18 mouse cellular contexts compared by ENCODE assay signal in genomic region chr7:25003291-25003690, GRCm38 (mm10). TPM values are rescaled to one million over a fixed set of nuclear protein-coding genes. Genes with fewer than 3 reads are reported as not detected.
DNase-seq lines count a peak whose midpoint lies in the region; ATAC-seq and TF ChIP-seq lines count a peak whose summit lies in the region.
"Had no signal": no experiment of that assay in that cellular context is flagged by ENCODE, and none has a peak within 500 bp of the region (broad histone marks: within the 10 kb centered on the region; RNA-seq: fewer than 3 reads in every experiment).

No protein-coding gene starts in this region.

- peak overlapping the region; percentile 91 for H3K9ac ChIP-seq in forebrain, embryonic 15.5 days (replicated peaks)
- peak overlapping the region; percentile 88 for H3K9ac ChIP-seq in midbrain, postnatal 0 days (replicated peaks; ENCODE audit: low read length, poor library complexity, severe bottlenecking)
- no peak overlapping the region for H3K9ac ChIP-seq in stomach, postnatal 0 days (ENCODE audit: low read length)
- H3K9ac ChIP-seq: kidney, embryonic 15.5 days; liver, embryonic 15.5 days had no signal

- no peak for DNase-seq in layer of hippocampus, adult 2 months (ENCODE audit: low spot score in 2 of 2)
- no peak for DNase-seq in layer of hippocampus, adult 9-10 months (ENCODE audit: low spot score)
- peak; percentile 68 to 75 for DNase-seq in cerebellum, postnatal 14 days
- DNase-seq in midbrain, postnatal 0 days (ENCODE audit: low spot score): no peak
- DNase-seq in spleen, postnatal 14 days (ENCODE audit: low spot score in 2 of 2): no peak
- no peak for DNase-seq in T-cell, adult 2 months (ENCODE audit: low spot score)
- DNase-seq in stomach, postnatal 0 days (ENCODE audit: low spot score): no peak
- DNase-seq: adrenal gland, postnatal 10 days; thymus, adult 2 months had no signal

- ATAC-seq in forebrain, embryonic 15.5 days (replicated peaks): no peak
- no peak for ATAC-seq in midbrain, postnatal 0 days (ENCODE audit: low FRiP score)
- no peak for ATAC-seq in stomach, postnatal 0 days (ENCODE audit: low FRiP score, low TSS enrichment)

- peaks cover 21% of the 10 kb centered on the region; the same call in 1 of the 2 replicates for H3K36me3 ChIP-seq in forebrain, embryonic 15.5 days
- H3K36me3 ChIP-seq in midbrain, postnatal 0 days (ENCODE audit: insufficient read depth, low read length): peaks cover 21% of the 10 kb centered on the region
- H3K36me3 ChIP-seq in stomach, postnatal 0 days (ENCODE audit: control insufficient read depth, insufficient read depth, low read length): no peaks in the 10 kb centered on the region
- H3K36me3 ChIP-seq: heart, embryonic 10.5 days; kidney, embryonic 15.5 days; liver, embryonic 15.5 days had no signal

- no peaks in the 10 kb centered on the region for H3K27me3 ChIP-seq in forebrain, embryonic 15.5 days
- H3K27me3 ChIP-seq in midbrain, postnatal 0 days (ENCODE audit: insufficient read depth, low read length): no peaks in the 10 kb centered on the region
- no peaks in the 10 kb centered on the region for H3K27me3 ChIP-seq in stomach, postnatal 0 days (ENCODE audit: control insufficient read depth, insufficient read depth, low read length)

- WGBS in forebrain, embryonic 15.5 days: 19% methylated on average over 11 of the region's 11 CpGs
- WGBS in midbrain, postnatal 0 days: 17% methylated on average over 11 of the region's 11 CpGs
- WGBS in stomach, postnatal 0 days: 45% methylated on average over 11 of the region's 11 CpGs

- peak overlapping the region; percentile 84 for H3K4me3 ChIP-seq in layer of hippocampus, adult 2 months
- H3K4me3 ChIP-seq in forebrain, embryonic 15.5 days: peak overlapping the region; percentile 84
- peak overlapping the region; percentile 87 for H3K4me3 ChIP-seq in midbrain, postnatal 0 days (ENCODE audit: low read depth, low read length)
- H3K4me3 ChIP-seq in stomach, postnatal 0 days (ENCODE audit: low read depth, low read length): no peak overlapping the region
- H3K4me3 ChIP-seq: erythroblast, embryonic 14.5 days; heart, embryonic 10.5 days; kidney, embryonic 15.5 days; liver, embryonic 15.5 days; megakaryocyte, embryonic 14.5 days had no signal

- H3K27ac ChIP-seq in layer of hippocampus, adult 2 months: peak overlapping the region; percentile 99
- 0 out of 2 replicates have a peak overlapping the region, but pooled peaks have one; percentile 29 for H3K27ac ChIP-seq in forebrain, embryonic 15.5 days (replicated peaks)
- peak overlapping the region; percentile 97 for H3K27ac ChIP-seq in midbrain, postnatal 0 days (ENCODE audit: low read depth, low read length)
- H3K27ac ChIP-seq in stomach, postnatal 0 days (replicated peaks): no peak overlapping the region
- H3K27ac ChIP-seq: heart, embryonic 10.5 days; kidney, embryonic 15.5 days; liver, embryonic 15.5 days had no signal

- peaks cover 56% of the 10 kb centered on the region for H3K4me1 ChIP-seq in forebrain, embryonic 15.5 days
- peaks cover 32% of the 10 kb centered on the region for H3K4me1 ChIP-seq in midbrain, postnatal 0 days (ENCODE audit: insufficient read depth, low read length)
- H3K4me1 ChIP-seq in stomach, postnatal 0 days (replicated peaks; ENCODE audit: control insufficient read depth, insufficient read depth): no peaks in the 10 kb centered on the region
- H3K4me1 ChIP-seq: liver, embryonic 15.5 days had no signal

- H3K9me3 ChIP-seq in forebrain, embryonic 15.5 days: no peaks in the 10 kb centered on the region
- H3K9me3 ChIP-seq in midbrain, postnatal 0 days (ENCODE audit: low read length): no peaks in the 10 kb centered on the region
- H3K9me3 ChIP-seq in stomach, postnatal 0 days (ENCODE audit: control insufficient read depth, low read length): no peaks in the 10 kb centered on the region
- H3K9me3 ChIP-seq: heart, embryonic 10.5 days; kidney, embryonic 15.5 days; liver, embryonic 15.5 days; megakaryocyte, embryonic 14.5 days had no signal

- H3K4me2 ChIP-seq in forebrain, embryonic 15.5 days (replicated peaks): peak overlapping the region; percentile 87
- peak overlapping the region; percentile 65 for H3K4me2 ChIP-seq in midbrain, postnatal 0 days (ENCODE audit: low read depth, low read length, poor library complexity, severe bottlenecking)
- H3K4me2 ChIP-seq in stomach, postnatal 0 days (replicated peaks; ENCODE audit: low read depth): no peak overlapping the region
- H3K4me2 ChIP-seq: kidney, embryonic 15.5 days; liver, embryonic 15.5 days had no signal

- TF ChIP-seq EP300 in stomach, postnatal 0 days (optimal IDR thresholded peaks at IDR 0.05): no peak

- no peak for TF ChIP-seq CTCF in layer of hippocampus, adult 2 months (conservative IDR thresholded peaks at IDR 0.05)
- TF ChIP-seq CTCF in midbrain, postnatal 0 days (IDR thresholded peaks at IDR 0.05): no peak
- no peak for TF ChIP-seq CTCF in stomach, postnatal 0 days (IDR thresholded peaks at IDR 0.05; ENCODE audit: low read depth)

RNA-seq across cellular contexts. Expression of gene Atp1a3, which starts 2.5 kb away (rescaled TPM):
- total RNA-seq in layer of hippocampus, adult 2 months (2021): 1,000 to 10,000 TPM; 2,443 to 2,563 TPM
- 181 and 191 TPM in 2 replicates for polyA plus RNA-seq in forebrain, embryonic 15.5 days (2015; fragmentation: Nextera tagmentation; extraction: Ambion mirVana)
- total RNA-seq in midbrain, postnatal 0 days (2014; rRNA removed): 493 and 502 TPM in 2 replicates
- 727 and 786 TPM in 2 replicates for polyA plus RNA-seq in midbrain, postnatal 0 days (2015; fragmentation: Nextera tagmentation; extraction: Ambion mirVana)
- polyA plus RNA-seq in stomach, postnatal 0 days (2015; fragmentation: Nextera tagmentation; extraction: Ambion mirVana): 1.6 and 2.4 TPM in 2 replicates

RNA-seq across cellular contexts. Expression of gene Rabac1, which starts 30.7 kb away (rescaled TPM):
- total RNA-seq in layer of hippocampus, adult 2 months (2021): 100 to 1,000 TPM; 275 to 315 TPM
- 195 and 196 TPM in 2 replicates for polyA plus RNA-seq in forebrain, embryonic 15.5 days (2015; fragmentation: Nextera tagmentation; extraction: Ambion mirVana)
- total RNA-seq in midbrain, postnatal 0 days (2014; rRNA removed): 516 and 704 TPM in 2 replicates
- polyA plus RNA-seq in midbrain, postnatal 0 days (2015; fragmentation: Nextera tagmentation; extraction: Ambion mirVana): 466 and 515 TPM in 2 replicates
- polyA plus RNA-seq in stomach, postnatal 0 days (2015; fragmentation: Nextera tagmentation; extraction: Ambion mirVana): 290 and 293 TPM in 2 replicates

RNA-seq across cellular contexts. Expression of gene Gm4881, which starts 59.0 kb away (rescaled TPM):
- not detected for total RNA-seq in layer of hippocampus, adult 2 months (2021)
- 0.22 and 1.3 TPM in 2 replicates for polyA plus RNA-seq in forebrain, embryonic 15.5 days (2015; fragmentation: Nextera tagmentation; extraction: Ambion mirVana)
- 6.4 and 9.0 TPM in 2 replicates for total RNA-seq in midbrain, postnatal 0 days (2014; rRNA removed)
- 3.8 and 4.2 TPM in 2 replicates for polyA plus RNA-seq in midbrain, postnatal 0 days (2015; fragmentation: Nextera tagmentation; extraction: Ambion mirVana)
- not detected in 2 replicates for polyA plus RNA-seq in stomach, postnatal 0 days (2015; fragmentation: Nextera tagmentation; extraction: Ambion mirVana)
- total RNA-seq: adrenal gland, postnatal 10 days; gastrocnemius, adult 8-10 months; hematopoietic stem cell, adult 5-6 weeks; left cerebral cortex, postnatal 10 days had no signal
- polyA plus RNA-seq: erythroblast, embryonic 14.5 days; heart, embryonic 10.5 days; kidney, embryonic 15.5 days; liver, embryonic 15.5 days had no signal

Comparison
In these comparisons a context has a peak if more than half of its experiments do, and no peak if none do; other contexts are left out.
1. DNase-seq: peak in cerebellum, postnatal 14 days (2 of 2); none in layer of hippocampus, adult 2 months (0 of 2), layer of hippocampus, adult 9-10 months (single experiment), midbrain, postnatal 0 days (single experiment), spleen, postnatal 14 days (0 of 2), T-cell, adult 2 months (single experiment) and stomach, postnatal 0 days (single experiment).
2. RNA of gene Atp1a3, which starts 2.5 kb away (polyA plus RNA-seq): 727 to 786 TPM in midbrain, postnatal 0 days and 181 to 191 TPM in forebrain, embryonic 15.5 days; 1.6 to 2.4 TPM in stomach, postnatal 0 days; every median in the first group is over 10 times any median in the second.